Mouse (Mus musculus): ENCODE measurements at regions not wholly inside any gene's neighbourhood (a gene's known extent, or its start where the extent isn't known, plus 50 kb on each side); places are given as distances from the start of the nearest gene placed in this dataset.

- no peak for DNase-seq (ENCODE audit: low spot score)
Measured at GRCm38 (mm10) chr15:13455560-13456219, 282.2 kb upstream of the Cdh6 start.

GRCm38 (mm10) chr15:13450385-13450784 lies 276.9 kb upstream of the Cdh6 start:
- DNase-seq (ENCODE audit: low spot score): no peak

GRCm38 (mm10) chr15:13434608-13435007 lies 261.1 kb upstream of the Cdh6 start:
- DNase-seq (ENCODE audit: low spot score): no peak

- DNase-seq (ENCODE audit: low spot score): no peak
Measured at GRCm38 (mm10) chr15:13432971-13433370, 259.5 kb upstream of the Cdh6 start.

DNA sequence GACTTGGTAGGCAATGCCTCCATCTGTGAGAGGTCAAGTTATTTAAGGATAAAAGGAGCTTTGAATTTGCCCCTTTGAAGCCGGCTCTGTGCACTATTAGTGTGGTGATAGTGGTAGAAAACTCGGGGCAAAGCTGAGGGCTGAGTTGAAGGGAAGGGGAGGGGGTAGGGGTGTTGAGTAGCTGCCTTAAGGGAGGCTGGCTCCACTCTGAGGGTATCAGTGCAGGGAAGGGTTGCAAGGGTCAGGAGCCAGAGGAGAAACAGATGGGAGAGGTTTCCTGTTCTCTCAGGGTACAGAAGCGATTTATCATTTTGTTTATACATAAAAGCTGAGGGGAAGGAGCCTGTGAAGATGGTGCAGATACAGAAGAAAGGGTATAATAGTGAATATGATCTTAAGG lies 246.1 kb upstream of the Cdh6 start:
- no peak for DNase-seq (ENCODE audit: low spot score)

DNA sequence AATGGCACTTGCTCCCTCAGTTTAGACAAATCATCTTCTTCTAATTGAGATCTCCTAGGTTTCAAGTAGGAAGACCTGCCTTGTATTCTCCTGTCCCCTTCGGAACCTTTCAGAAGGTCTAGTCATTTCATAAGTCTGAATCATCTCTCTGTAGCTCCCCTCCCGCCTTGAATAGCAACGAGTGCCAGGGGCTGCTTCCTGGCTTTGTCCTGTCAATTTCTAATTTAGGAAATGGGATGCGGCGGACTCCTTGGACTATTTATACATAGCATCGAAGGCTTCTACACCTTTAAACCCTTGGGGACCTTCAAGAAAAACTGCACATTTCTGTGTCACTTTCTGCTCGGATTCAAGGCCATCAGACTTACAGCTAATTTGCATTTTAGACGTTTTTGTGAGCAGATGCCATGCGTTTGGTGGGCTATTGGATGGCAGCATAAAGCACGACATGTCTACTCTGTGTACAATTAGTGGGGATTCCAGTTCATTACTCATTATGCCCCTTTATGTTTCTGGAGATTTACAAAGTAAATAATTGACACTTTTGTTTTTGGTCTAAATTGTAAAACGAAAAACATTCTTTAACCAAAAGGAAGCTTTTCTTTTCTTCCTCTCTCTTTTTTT lies 236.7 kb upstream of the Cdh6 start:
- DNase-seq (ENCODE audit: low spot score): no peak

- no peak for DNase-seq (ENCODE audit: low spot score)
Measured at GRCm38 (mm10) chr15:13393155-13393554, 219.7 kb upstream of the Cdh6 start.

GRCm38 (mm10) chr15:13391331-13391730 lies 217.9 kb upstream of the Cdh6 start:
- no peak for DNase-seq (ENCODE audit: low spot score)

DNA sequence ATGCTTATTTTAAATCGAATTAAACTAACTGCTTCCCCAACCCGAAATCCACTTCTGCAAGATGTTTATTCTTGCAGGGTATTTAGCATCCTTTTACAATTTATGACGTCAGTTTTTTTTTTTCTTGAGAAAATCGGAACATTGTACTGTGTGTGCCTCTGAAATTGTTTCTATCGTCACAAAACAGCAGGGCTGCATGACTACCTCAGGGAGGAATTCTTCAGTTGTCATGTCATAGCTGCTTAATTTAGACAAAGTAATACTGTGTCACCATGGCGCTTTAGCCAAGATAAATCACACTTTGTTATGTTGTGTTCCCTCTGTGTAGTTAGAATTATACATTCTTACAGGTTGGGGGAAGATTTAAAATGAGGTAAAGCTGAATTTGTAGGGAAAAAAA lies 211.3 kb upstream of the Cdh6 start:
- no peak for DNase-seq (ENCODE audit: low spot score)

DNA sequence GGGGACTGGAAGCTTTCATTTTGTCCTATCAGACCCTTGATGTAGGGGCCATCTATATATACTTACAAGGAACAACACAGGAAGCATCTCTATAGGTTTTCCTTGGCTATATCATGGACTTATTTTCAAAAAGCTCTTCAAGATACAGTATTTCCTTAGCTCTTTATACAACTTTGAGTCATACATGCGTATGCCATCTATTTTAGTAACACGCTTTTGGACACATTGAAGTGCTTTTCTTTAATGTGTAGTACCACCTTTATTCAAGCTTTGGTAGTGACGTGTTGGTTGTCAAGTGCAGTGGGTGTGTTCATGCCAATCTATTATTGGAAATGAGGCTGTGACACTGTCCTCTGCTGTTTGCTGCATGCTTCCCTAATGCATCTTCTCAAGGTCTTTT lies 202.1 kb upstream of the Cdh6 start:
- DNase-seq (ENCODE audit: low spot score): no peak

GRCm38 (mm10) chr15:13368799-13369198 lies 195.3 kb upstream of the Cdh6 start:
- DNase-seq (ENCODE audit: low spot score): no peak

GRCm38 (mm10) chr15:13367291-13367954 lies 193.9 kb upstream of the Cdh6 start:
- no peak for DNase-seq (ENCODE audit: low spot score)

- DNase-seq (ENCODE audit: low spot score): no peak
Measured at GRCm38 (mm10) chr15:13366606-13367005, 193.1 kb upstream of the Cdh6 start.

- DNase-seq (ENCODE audit: low spot score): no peak
Measured at GRCm38 (mm10) chr15:13360741-13361140, 187.3 kb upstream of the Cdh6 start.

DNA sequence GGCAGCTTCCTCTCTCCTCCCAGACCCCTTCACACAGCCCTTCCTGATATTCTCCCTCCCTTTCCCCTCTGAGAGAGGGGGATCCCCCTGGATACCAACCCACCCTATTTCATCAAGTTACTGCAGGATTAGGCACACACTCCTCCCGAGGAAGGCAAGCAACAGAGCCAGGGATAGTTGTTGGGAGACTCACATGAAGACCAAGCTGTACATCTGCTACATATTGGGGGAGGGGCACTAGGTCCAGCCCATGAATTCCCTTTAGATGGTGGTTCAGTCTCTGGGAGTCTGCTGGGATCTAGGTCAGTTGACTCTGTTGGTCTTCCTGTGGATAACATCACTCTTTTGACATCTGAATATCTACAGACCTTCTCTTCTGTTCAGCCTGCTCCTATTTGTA lies 185.6 kb upstream of the Cdh6 start:
- DNase-seq (ENCODE audit: low spot score): no peak

DNA sequence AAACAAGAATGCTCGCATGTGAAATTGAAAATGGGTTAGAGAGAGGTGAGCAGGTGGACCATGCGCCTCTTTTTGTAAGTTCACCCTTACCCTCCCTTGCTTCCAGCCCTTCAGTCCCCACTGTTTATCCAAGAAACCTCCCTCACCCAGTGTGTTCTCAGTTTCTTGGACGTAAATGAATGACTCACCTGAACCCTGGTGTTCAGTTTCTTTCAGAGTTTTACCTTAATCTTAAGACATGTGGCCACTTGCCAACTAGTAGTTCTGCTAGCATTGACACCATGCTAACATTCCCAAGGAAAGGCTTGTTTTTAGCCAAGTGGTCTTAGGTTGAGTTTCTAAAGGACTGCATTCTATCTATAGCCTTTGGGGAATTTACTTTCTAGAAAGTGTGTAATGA lies 176.8 kb upstream of the Cdh6 start:
- DNase-seq (ENCODE audit: low spot score): no peak

- DNase-seq (ENCODE audit: low spot score): no peak
Measured at GRCm38 (mm10) chr15:13336392-13336791, 162.9 kb upstream of the Cdh6 start.

GRCm38 (mm10) chr15:13324439-13324838 lies 151.0 kb upstream of the Cdh6 start:
- DNase-seq (ENCODE audit: low spot score): no peak

- no peak for DNase-seq (ENCODE audit: low spot score)
Measured at GRCm38 (mm10) chr15:13320599-13321348, 147.3 kb upstream of the Cdh6 start.

DNA sequence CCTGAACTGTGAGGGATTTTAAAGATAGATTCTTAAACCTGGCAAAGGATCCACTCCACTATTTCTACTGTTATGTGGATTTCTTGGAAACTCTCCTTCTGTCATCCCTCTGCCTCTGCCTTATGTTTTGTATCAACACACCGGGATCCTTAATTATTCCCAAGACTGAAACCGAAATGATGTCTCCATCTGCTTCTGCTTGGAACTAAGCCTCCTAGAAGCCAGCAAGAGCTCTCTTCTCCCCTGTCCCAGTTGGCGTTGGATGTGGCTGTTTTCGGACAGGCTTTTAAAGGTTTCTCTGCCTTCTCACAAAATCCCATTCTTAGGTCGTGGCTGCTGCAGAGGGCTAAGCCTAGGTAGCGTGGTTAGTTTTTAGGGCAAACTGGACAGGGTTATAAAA lies 131.1 kb upstream of the Cdh6 start:
- no peak for DNase-seq (ENCODE audit: low spot score)

GRCm38 (mm10) chr15:13303456-13303855 lies 130.0 kb upstream of the Cdh6 start:
- no peak for DNase-seq (ENCODE audit: low spot score)

GRCm38 (mm10) chr15:13302672-13303071 lies 129.2 kb upstream of the Cdh6 start:
- DNase-seq (ENCODE audit: low spot score): no peak
